Mouse (Mus musculus): Measurements from ENCODE around the gene Denr. TPM values are rescaled to one million over a fixed set of nuclear protein-coding genes. Genes with fewer than 3 reads are reported as not detected.

The Denr gene
- 66.7 and 77.6 TPM in 2 replicates for polyA plus RNA-seq (2012; ENCODE audit: low replicate concordance)

DNA sequence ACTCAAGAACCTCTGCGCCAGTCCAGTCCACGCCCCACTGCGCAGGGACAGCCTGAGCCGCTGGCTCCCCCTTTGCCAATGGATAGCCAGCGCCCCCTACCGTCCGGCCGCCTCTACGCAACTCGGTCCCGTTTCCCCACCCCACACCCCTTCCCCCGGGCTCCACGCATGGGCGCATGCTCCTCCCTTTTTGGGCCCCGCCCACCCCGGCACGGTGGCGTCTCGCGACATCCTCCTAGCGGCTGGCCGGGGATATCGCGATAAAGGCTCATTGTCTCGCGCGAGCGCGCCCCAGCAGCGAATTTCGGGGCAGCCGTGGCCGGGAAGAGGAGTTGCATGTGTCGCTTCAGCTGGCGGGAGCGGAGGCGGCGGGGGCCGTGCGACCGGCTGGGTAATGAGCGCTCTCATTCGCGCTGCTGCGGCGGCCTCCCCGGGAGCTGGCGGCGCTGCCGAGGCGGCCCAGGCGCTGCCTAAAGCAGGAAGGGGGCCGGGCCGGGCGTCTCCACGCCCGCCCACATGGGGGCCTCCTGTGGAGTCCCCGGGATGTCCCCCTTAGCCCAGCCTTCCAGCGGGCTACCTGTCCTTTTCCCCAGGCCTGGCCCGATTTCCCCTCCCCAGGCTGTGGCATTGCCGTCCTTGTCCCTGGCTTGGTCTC lies at the start of gene Denr:
Gene Denr (plus strand): TSS at position 200 of the 655 bp plus-strand sequence.

DNA sequence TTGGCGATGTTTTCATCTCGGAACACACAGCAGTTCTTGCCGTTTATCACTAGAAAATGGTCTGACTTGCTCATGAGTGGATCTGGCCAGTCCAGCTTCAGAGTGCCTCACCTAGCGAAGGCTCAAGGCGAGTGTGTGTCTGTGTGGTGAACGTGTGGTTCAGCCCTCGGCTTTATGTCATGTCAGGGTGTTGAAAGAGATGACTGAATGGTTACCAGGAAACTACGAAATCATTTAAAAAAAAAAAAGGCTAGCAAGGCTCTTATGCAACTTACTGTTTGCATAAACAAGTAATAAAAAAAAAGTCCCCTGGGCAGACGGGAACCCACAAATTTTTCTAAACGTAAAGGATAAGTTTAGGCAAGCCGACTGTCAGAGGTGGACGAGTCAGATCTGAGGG lies 41.6 kb upstream of the Denr start, which contains the start of gene Hcar2:
Gene Hcar2 (minus strand): TSS at position 135 of the 400 bp plus-strand sequence.

DNA sequence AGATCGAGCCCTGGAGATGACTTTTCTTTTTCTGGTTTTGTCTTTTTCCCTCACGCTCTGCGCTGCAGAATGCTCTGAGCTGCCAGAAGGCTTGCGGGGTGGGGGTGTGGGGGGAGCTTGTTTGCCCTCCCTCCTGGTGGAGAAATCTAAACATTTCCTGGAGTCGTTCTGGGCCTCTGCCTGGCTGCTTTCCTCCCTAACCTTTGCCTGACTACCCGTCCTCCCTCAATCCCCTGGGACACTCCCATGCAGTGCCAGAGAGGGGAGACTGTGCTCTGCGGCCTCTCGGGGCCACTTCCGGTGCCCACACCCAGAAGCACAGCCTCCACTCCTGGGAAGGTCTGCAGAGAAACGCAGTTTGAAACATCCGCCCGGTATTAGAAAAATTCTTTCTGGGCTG lies 27.0 kb upstream of the Denr start, which contains the start of gene Hcar1:
Gene Hcar1 (minus strand): TSS at position 93 of the 400 bp plus-strand sequence.

DNA sequence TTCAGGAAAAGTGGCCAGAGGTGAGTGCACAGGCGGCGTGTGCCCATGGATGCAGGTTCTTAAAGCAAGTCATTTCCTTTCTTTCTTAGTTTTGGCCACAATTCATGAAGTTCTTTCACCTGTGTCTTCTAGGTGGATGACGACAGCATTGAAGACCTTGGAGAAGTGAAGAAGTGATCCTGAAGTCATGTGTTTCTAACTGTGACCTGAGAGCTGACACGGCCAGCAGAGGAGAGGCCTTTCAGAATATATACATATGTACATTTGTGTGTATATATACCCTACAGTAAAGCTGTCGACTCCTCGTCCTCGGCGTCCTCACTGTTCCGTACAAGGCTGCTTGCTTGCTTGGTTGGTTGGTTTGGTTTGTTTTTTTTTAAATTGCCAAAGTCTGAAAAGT lies 20.1 kb downstream of the Denr start, which contains the start of gene Gm43518:
Gene Gm43518 (plus strand): TSS at position 301 of the 400 bp plus-strand sequence.

DNA sequence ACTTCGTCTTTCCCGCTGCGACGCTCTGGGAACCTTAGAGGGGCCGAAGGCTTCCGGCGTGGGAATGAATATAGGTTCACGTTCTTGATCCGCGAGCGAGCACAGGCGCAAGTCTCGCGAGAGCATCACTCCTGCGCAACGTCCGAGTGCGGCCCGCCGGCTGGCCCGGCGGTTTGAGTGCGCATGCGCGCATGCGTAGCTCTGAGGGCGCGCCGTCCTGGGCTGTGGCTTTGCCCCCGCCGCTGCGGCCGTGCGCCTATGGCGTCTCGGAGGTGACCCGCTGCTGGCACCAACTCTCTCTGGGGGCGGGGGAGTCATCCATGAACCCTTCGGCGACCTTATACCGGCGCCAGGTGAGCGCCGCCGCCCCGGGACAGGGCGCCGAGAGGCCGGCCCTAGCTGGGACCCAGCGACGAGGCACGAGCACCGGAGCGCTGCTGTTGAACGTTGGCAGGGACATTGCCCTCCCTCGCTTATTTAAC lies 23.6 kb downstream of the Denr start, which contains the start of gene Ccdc62:
Gene Ccdc62 (plus strand): TSS at position 172 of the 482 bp plus-strand sequence.

DNA sequence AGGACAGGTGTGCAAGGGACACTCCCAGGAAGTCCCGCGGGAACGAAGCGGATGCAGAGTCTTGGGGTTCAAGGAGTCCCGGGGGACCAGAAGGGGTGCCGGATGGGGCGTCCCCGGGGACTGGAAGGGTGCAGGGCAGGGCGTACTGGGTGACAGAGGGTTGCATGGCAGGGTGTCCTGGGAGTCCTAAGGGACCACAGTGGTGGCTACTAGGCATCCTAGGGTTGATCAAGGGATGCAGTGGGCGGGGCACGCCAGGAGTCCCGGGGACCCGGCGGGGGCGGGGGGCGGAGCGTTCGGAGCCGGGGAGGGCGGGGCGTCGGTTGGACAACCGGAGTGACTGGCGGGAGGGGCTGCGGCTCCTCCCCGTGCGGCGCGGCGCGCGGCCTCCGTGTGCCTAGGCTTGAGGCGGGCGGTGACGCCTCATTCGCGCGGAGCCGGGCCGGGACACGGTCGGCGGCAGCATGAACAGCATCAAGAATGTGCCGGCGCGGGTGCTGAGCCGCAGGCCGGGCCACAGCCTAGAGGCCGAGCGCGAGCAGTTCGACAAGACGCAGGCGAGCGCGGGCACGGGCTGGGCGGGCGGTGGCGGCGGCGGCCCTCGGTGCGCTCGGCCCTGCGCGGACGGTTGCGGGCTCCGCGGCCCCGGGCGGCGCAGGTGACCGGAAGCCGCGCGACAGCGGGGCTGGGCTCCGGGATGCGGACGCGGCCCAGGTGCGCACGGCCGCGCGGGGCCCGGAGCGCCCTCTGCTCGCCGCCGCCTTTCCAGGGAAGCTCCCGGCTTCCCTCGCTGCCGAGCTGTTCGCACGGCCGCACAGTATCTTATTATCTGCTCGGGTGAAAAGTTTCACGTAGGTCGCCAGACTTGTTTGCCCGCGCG lies 66.6 kb downstream of the Denr start, which contains the start of gene Hip1r:
Gene Hip1r (plus strand): TSS at position 330 of the 880 bp plus-strand sequence.

Other genes starting within 250 kb of the Denr start
- gene Clip1, start 222.6 kb upstream of the Denr start, polyA plus RNA-seq (2012; ENCODE audit: low replicate concordance): 11.8 and 16.6 TPM in 2 replicates
- gene Zcchc8, start 186.1 kb upstream of the Denr start, polyA plus RNA-seq (2012; ENCODE audit: low replicate concordance): 47.2 and 47.8 TPM in 2 replicates
- gene Rsrc2, start 157.8 kb upstream of the Denr start, polyA plus RNA-seq (2012; ENCODE audit: low replicate concordance): 1.5 and 10.6 TPM in 2 replicates
- gene Kntc1, start 157.5 kb upstream of the Denr start, polyA plus RNA-seq (2012; ENCODE audit: low replicate concordance): 2.4 and 4.5 TPM in 2 replicates
- gene Hcar2, start 41.7 kb upstream of the Denr start, polyA plus RNA-seq (2012; ENCODE audit: low replicate concordance): 1.2 TPM in 1 of 2 replicates, not detected in the other
- not detected in 2 replicates for gene Hcar1, start 27.2 kb upstream of the Denr start, polyA plus RNA-seq (2012; ENCODE audit: low replicate concordance)
- not detected in 2 replicates for gene Gm43518, start 20.2 kb downstream of the Denr start, polyA plus RNA-seq (2012; ENCODE audit: low replicate concordance)
- 0.79 and 3.3 TPM in 2 replicates for gene Ccdc62, start 23.5 kb downstream of the Denr start, polyA plus RNA-seq (2012; ENCODE audit: low replicate concordance)
- 40.1 and 51.9 TPM in 2 replicates for gene Hip1r, start 66.5 kb downstream of the Denr start, polyA plus RNA-seq (2012; ENCODE audit: low replicate concordance)
- gene Vps37b, start 125.1 kb downstream of the Denr start, polyA plus RNA-seq (2012; ENCODE audit: low replicate concordance): 265 and 408 TPM in 2 replicates
- 16.0 and 26.3 TPM in 2 replicates for gene Abcb9, start 188.6 kb downstream of the Denr start, polyA plus RNA-seq (2012; ENCODE audit: low replicate concordance)
- gene Ogfod2, start 205.1 kb downstream of the Denr start, polyA plus RNA-seq (2012; ENCODE audit: low replicate concordance): 54.6 and 96.2 TPM in 2 replicates
- 83.4 and 85.2 TPM in 2 replicates for gene Arl6ip4, start 208.9 kb downstream of the Denr start, polyA plus RNA-seq (2012; ENCODE audit: low replicate concordance)